Mouse (Mus musculus): ENCODE results near the gene Map3k3.

- TF ChIP-seq HCFC1 (IDR thresholded peaks at IDR 0.05; ENCODE audit: borderline replicate concordance, insufficient read depth, low read length): no peak
- no peak for TF ChIP-seq ZC3H11A (IDR thresholded peaks at IDR 0.05; ENCODE audit: borderline replicate concordance, low read depth, low read length)
- no peak for TF ChIP-seq ZNF384 (IDR thresholded peaks at IDR 0.05; ENCODE audit: low read depth, low read length)
- peak; percentile 87 for TF ChIP-seq CHD2 (IDR thresholded peaks at IDR 0.05; ENCODE audit: low read depth, low read length)
These were observed at the start of gene Map3k3 for GRCm38 (mm10) chr11:106083708-106084701.

All from ES-E14 (cell line).